ENCODE assay signal across 8 mouse cellular contexts in genomic region chr7:127613501-127613900, GRCm38 (mm10). TPM values are rescaled to one million over a fixed set of nuclear protein-coding genes. Genes with fewer than 3 reads are reported as not detected.
DNase-seq lines count a peak whose midpoint lies in the region; ATAC-seq and TF ChIP-seq lines count a peak whose summit lies in the region.
"Had no signal": no experiment of that assay in that cellular context is flagged by ENCODE, and none has a peak within 500 bp of the region (broad histone marks: within the 10 kb centered on the region; RNA-seq: fewer than 3 reads in every experiment).

No protein-coding gene starts in this region.

- ATAC-seq in lung, postnatal 0 days: no peak
- no peak for ATAC-seq in hindbrain, embryonic 13.5 days (ENCODE audit: low FRiP score)
- ATAC-seq in limb, embryonic 14.5 days (ENCODE audit: low FRiP score, low read depth): no peak

- no peak for TF ChIP-seq EP300 in lung, postnatal 0 days (IDR thresholded peaks at IDR 0.05)

- DNase-seq in lung, postnatal 0 days (ENCODE audit: low spot score): no peak
- DNase-seq in lung, postnatal 25 days (ENCODE audit: low spot score): no peak
- no peak for DNase-seq in limb, embryonic 14.5 days (ENCODE audit: low spot score)
- DNase-seq in T-cell, adult 2 months (ENCODE audit: low spot score): no peak
- no peak for DNase-seq in yolk sac, embryonic 10.5 days (ENCODE audit: low spot score)
- DNase-seq in adrenal gland, postnatal 10 days: no peak

- no peak for TF ChIP-seq CTCF in lung, postnatal 0 days (IDR thresholded peaks at IDR 0.05)

- H3K9me3 ChIP-seq in lung, postnatal 0 days (ENCODE audit: low read length): no peaks in the 10 kb centered on the region
- no peaks in the 10 kb centered on the region for H3K9me3 ChIP-seq in hindbrain, embryonic 13.5 days
- no peaks in the 10 kb centered on the region for H3K9me3 ChIP-seq in limb, embryonic 14.5 days (ENCODE audit: control insufficient read depth, low read length)

- H3K27me3 ChIP-seq in lung, postnatal 0 days (replicated peaks; ENCODE audit: insufficient read depth, low read length): no peaks in the 10 kb centered on the region
- no peaks in the 10 kb centered on the region for H3K27me3 ChIP-seq in hindbrain, embryonic 13.5 days
- H3K27me3 ChIP-seq in limb, embryonic 14.5 days (ENCODE audit: control insufficient read depth, insufficient read depth, low read length): no peaks in the 10 kb centered on the region

- H3K4me3 ChIP-seq in lung, postnatal 0 days (ENCODE audit: low read depth, low read length): no peak overlapping the region
- H3K4me3 ChIP-seq in hindbrain, embryonic 13.5 days: peak overlapping the region; percentile 99
- H3K4me3 ChIP-seq in limb, embryonic 14.5 days (replicated peaks; ENCODE audit: low read length): peak overlapping the region; percentile 99; the same call in 1 of the 2 replicates

- peak overlapping the region; percentile 95; the same call in 1 of the 2 replicates for H3K9ac ChIP-seq in lung, postnatal 0 days (replicated peaks; ENCODE audit: low read depth)
- peak overlapping the region; percentile 95 for H3K9ac ChIP-seq in hindbrain, embryonic 13.5 days
- peak overlapping the region; percentile 96; the same call in 1 of the 2 replicates for H3K9ac ChIP-seq in limb, embryonic 14.5 days (ENCODE audit: low read depth, low read length, severe bottlenecking)

- H3K4me2 ChIP-seq in lung, postnatal 0 days (replicated peaks; ENCODE audit: low read depth, low read length): no peak overlapping the region
- H3K4me2 ChIP-seq in hindbrain, embryonic 13.5 days: peak overlapping the region; percentile 82
- peak overlapping the region; percentile 82 for H3K4me2 ChIP-seq in limb, embryonic 14.5 days (replicated peaks; ENCODE audit: low read depth, low read length, severe bottlenecking)

- H3K4me1 ChIP-seq in lung, postnatal 0 days (ENCODE audit: insufficient read depth, low read depth, low read length): peaks cover 3% of the 10 kb centered on the region; the same call in 1 of the 2 replicates
- peaks cover 37% of the 10 kb centered on the region for H3K4me1 ChIP-seq in hindbrain, embryonic 13.5 days (replicated peaks)
- H3K4me1 ChIP-seq in limb, embryonic 14.5 days (ENCODE audit: control insufficient read depth, insufficient read depth, low read length): peaks cover 10% of the 10 kb centered on the region; the same call in 1 of the 2 replicates

- no peak for TF ChIP-seq POLR2A in limb, embryonic 14.5 days (IDR thresholded peaks at IDR 0.05; ENCODE audit: borderline replicate concordance, extremely low read depth, insufficient read depth, insufficient read length)

- 84% methylated on average over 8 of the region's 8 CpGs for WGBS in lung, postnatal 0 days
- WGBS in hindbrain, embryonic 13.5 days: 88% methylated on average over 8 of the region's 8 CpGs
- 81% methylated on average over 8 of the region's 8 CpGs for WGBS in limb, embryonic 14.5 days

- no peak overlapping the region for H3K27ac ChIP-seq in lung, postnatal 0 days (ENCODE audit: low read length)
- H3K27ac ChIP-seq in hindbrain, embryonic 13.5 days: no peak overlapping the region
- H3K27ac ChIP-seq in limb, embryonic 14.5 days (replicated peaks; ENCODE audit: low read depth, low read length): no peak overlapping the region

- H3K36me3 ChIP-seq in lung, postnatal 0 days (ENCODE audit: insufficient read depth, low read length): peaks cover 29% of the 10 kb centered on the region; the same call in 1 of the 2 replicates
- H3K36me3 ChIP-seq in hindbrain, embryonic 13.5 days: peaks cover 43% of the 10 kb centered on the region
- H3K36me3 ChIP-seq in limb, embryonic 14.5 days (ENCODE audit: control insufficient read depth, insufficient read depth, low read length): peaks cover 43% of the 10 kb centered on the region

RNA-seq across cellular contexts. Expression of gene Zfp629, which starts 2.1 kb away (rescaled TPM):
- 5.2 and 6.0 TPM in 2 replicates for polyA plus RNA-seq in lung, postnatal 0 days (2015; fragmentation: Nextera tagmentation; extraction: Ambion mirVana)
- polyA plus RNA-seq in hindbrain, embryonic 13.5 days (2015; fragmentation: Nextera tagmentation; extraction: Ambion mirVana): 22.2 and 25.0 TPM in 2 replicates
- polyA plus RNA-seq in limb, embryonic 14.5 days (2012; rRNA removed): 23.8 and 24.5 TPM in 2 replicates
- 13.9 and 19.2 TPM in 2 replicates for polyA plus RNA-seq in limb, embryonic 14.5 days (2014; fragmentation: Nextera tagmentation; extraction: Ambion mirVana)
- total RNA-seq in adrenal gland, postnatal 10 days (2021): 10 to 100 TPM; 18.2 to 30.4 TPM

RNA-seq across cellular contexts. Expression of gene Rnf40, which starts 24.9 kb away (rescaled TPM):
- polyA plus RNA-seq in lung, postnatal 0 days (2015; fragmentation: Nextera tagmentation; extraction: Ambion mirVana): 25.9 and 27.1 TPM in 2 replicates
- 49.9 and 50.5 TPM in 2 replicates for polyA plus RNA-seq in hindbrain, embryonic 13.5 days (2015; fragmentation: Nextera tagmentation; extraction: Ambion mirVana)
- polyA plus RNA-seq in limb, embryonic 14.5 days (2012; rRNA removed): 49.1 and 51.9 TPM in 2 replicates
- polyA plus RNA-seq in limb, embryonic 14.5 days (2014; fragmentation: Nextera tagmentation; extraction: Ambion mirVana): 42.5 and 49.5 TPM in 2 replicates
- total RNA-seq in adrenal gland, postnatal 10 days (2021): 10 to 100 TPM; 51.5 to 59.7 TPM

RNA-seq across cellular contexts. Expression of gene Ccdc189, which starts 25.1 kb away (rescaled TPM):
- 28.8 and 29.5 TPM in 2 replicates for polyA plus RNA-seq in lung, postnatal 0 days (2015; fragmentation: Nextera tagmentation; extraction: Ambion mirVana)
- 10.7 and 13.0 TPM in 2 replicates for polyA plus RNA-seq in hindbrain, embryonic 13.5 days (2015; fragmentation: Nextera tagmentation; extraction: Ambion mirVana)
- 9.7 and 10.6 TPM in 2 replicates for polyA plus RNA-seq in limb, embryonic 14.5 days (2012; rRNA removed)
- 5.4 and 8.1 TPM in 2 replicates for polyA plus RNA-seq in limb, embryonic 14.5 days (2014; fragmentation: Nextera tagmentation; extraction: Ambion mirVana)
- 1 to 10 TPM; 8.0 to 9.2 TPM for total RNA-seq in adrenal gland, postnatal 10 days (2021)

RNA-seq across cellular contexts. Expression of gene Phkg2, which starts 40.4 kb away (rescaled TPM):
- 31.7 and 34.4 TPM in 2 replicates for polyA plus RNA-seq in lung, postnatal 0 days (2015; fragmentation: Nextera tagmentation; extraction: Ambion mirVana)
- 55.1 and 60.5 TPM in 2 replicates for polyA plus RNA-seq in hindbrain, embryonic 13.5 days (2015; fragmentation: Nextera tagmentation; extraction: Ambion mirVana)
- polyA plus RNA-seq in limb, embryonic 14.5 days (2012; rRNA removed): 99.1 and 103 TPM in 2 replicates
- polyA plus RNA-seq in limb, embryonic 14.5 days (2014; fragmentation: Nextera tagmentation; extraction: Ambion mirVana): 36.3 and 41.9 TPM in 2 replicates
- total RNA-seq in adrenal gland, postnatal 10 days (2021): 10 to 100 TPM; 33.0 to 37.9 TPM

RNA-seq across cellular contexts. Expression of gene Tmem265, which starts 52.3 kb away (rescaled TPM):
- polyA plus RNA-seq in lung, postnatal 0 days (2015; fragmentation: Nextera tagmentation; extraction: Ambion mirVana): 5.4 and 6.1 TPM in 2 replicates
- polyA plus RNA-seq in hindbrain, embryonic 13.5 days (2015; fragmentation: Nextera tagmentation; extraction: Ambion mirVana): 6.6 and 8.2 TPM in 2 replicates
- polyA plus RNA-seq in limb, embryonic 14.5 days (2012; rRNA removed): 2.4 and 4.5 TPM in 2 replicates
- polyA plus RNA-seq in limb, embryonic 14.5 days (2014; fragmentation: Nextera tagmentation; extraction: Ambion mirVana): 7.1 and 9.3 TPM in 2 replicates
- total RNA-seq in adrenal gland, postnatal 10 days (2021): not detected
- total RNA-seq: MEL had no signal
